Mouse (Mus musculus) lung, adult 2 months (tissue): ENCODE data around the gene Ssr2.

ENCODE experiments used
- CTCF ChIP-seq: fragments of 200-500 bp; IDR thresholded peaks from 2 replicates; pipeline ENCODE4 v1.5.1; 2011; ENCODE audit warnings: mild to moderate bottlenecking, low read length, control low read depth; ENCODE audit not compliant: insufficient read depth
- POLR2A ChIP-seq: fragments of 200-500 bp; IDR thresholded peaks from 2 replicates; pipeline ENCODE4 v1.6.1; 2011; ENCODE audit warnings: low read depth, mild to moderate bottlenecking, control low read depth, low read length, borderline replicate concordance; ENCODE audit errors: extremely low read depth

GRCm38 (mm10) chr3:88627114-88627513 lies 51.4 kb downstream of the Ssr2 start:
- TF ChIP-seq CTCF (no peak), POLR2A (no peak)
